Comparison of ENCODE assay signal across 8 mouse cellular contexts in genomic region chr7:114292501-114292971, GRCm38 (mm10). TPM values are rescaled to one million over a fixed set of nuclear protein-coding genes. Genes with fewer than 3 reads are reported as not detected.
A peak's percentile ranks its signal among the peaks of the same experiment; 100 is the strongest.
DNase-seq lines count a peak whose midpoint lies in the region; ATAC-seq and TF ChIP-seq lines count a peak whose summit lies in the region.

No protein-coding gene starts in this region.

- H3K9ac ChIP-seq in ES-E14 (ENCODE audit: insufficient read depth, low read depth, low read length, poor library complexity, severe bottlenecking): no peak overlapping the region
- 0 out of 2 replicates have a peak overlapping the region, but pooled peaks have one; percentile 19 for H3K9ac ChIP-seq in forebrain, embryonic 16.5 days (replicated peaks; ENCODE audit: low read depth, low read length)
- peak overlapping the region; percentile 42; the same call in 1 of the 2 replicates for H3K9ac ChIP-seq in lung, embryonic 14.5 days
- no peak overlapping the region for H3K9ac ChIP-seq in neural tube, embryonic 14.5 days (replicated peaks; ENCODE audit: low read depth, low read length)

- in situ Hi-C loops in ES-E14 (cut with MboI; ENCODE audit: low sequenced_read_pairs in 2 of 2, unreplicated experiment in 2 of 2): no loop called here

- WGBS in forebrain, embryonic 16.5 days: 7% methylated on average over 12 of the region's 12 CpGs
- 8% methylated on average over 12 of the region's 12 CpGs for WGBS in lung, embryonic 14.5 days
- 16% methylated on average over 12 of the region's 12 CpGs for WGBS in neural tube, embryonic 14.5 days

- no peak for DNase-seq in ES-E14 (ENCODE audit: low read depth, low spot score)
- DNase-seq in cerebellum, adult 11 months: peak; percentile 78
- DNase-seq in heart, postnatal 25 days (ENCODE audit: low spot score): peak; percentile 59
- peak; percentile 79 to 85 for DNase-seq in kidney, postnatal 4 days
- peak; percentile 85 for DNase-seq in lung, embryonic 14.5 days
- peak; percentile 54 for DNase-seq in urinary bladder, adult 2 months (ENCODE audit: low spot score)

- no peak overlapping the region for H3K27ac ChIP-seq in ES-E14 (ENCODE audit: insufficient read depth, low read depth, low read length, poor library complexity, severe bottlenecking)
- H3K27ac ChIP-seq in forebrain, embryonic 16.5 days (ENCODE audit: low read length): no peak overlapping the region
- H3K27ac ChIP-seq in lung, embryonic 14.5 days (ENCODE audit: low read depth): peak overlapping the region; percentile 51; the same call in 1 of the 2 replicates
- H3K27ac ChIP-seq in neural tube, embryonic 14.5 days (ENCODE audit: low read depth, low read length): no peak overlapping the region

- intact Hi-C loops in heart, postnatal 25 days (cut with DNase I): loop anchor here (5.0 to 10.0 kb wide), 2 partner anchors 125 to 282 kb away; partner anchors contain the start of gene Pde3b

- H3K27me3 ChIP-seq in forebrain, embryonic 16.5 days (replicated peaks; ENCODE audit: control insufficient read depth, insufficient read depth, low read length): no peaks in the 10 kb centered on the region
- no peaks in the 10 kb centered on the region for H3K27me3 ChIP-seq in lung, embryonic 14.5 days (ENCODE audit: insufficient read depth, low read length)
- no peaks in the 10 kb centered on the region for H3K27me3 ChIP-seq in neural tube, embryonic 14.5 days (ENCODE audit: control insufficient read depth, insufficient read depth, low read length)

- no peaks in the 10 kb centered on the region for H3K9me3 ChIP-seq in ES-E14 (ENCODE audit: control insufficient read depth, insufficient read depth, low read depth, low read length)
- H3K9me3 ChIP-seq in forebrain, embryonic 16.5 days (ENCODE audit: control insufficient read depth, low read length): no peaks in the 10 kb centered on the region
- H3K9me3 ChIP-seq in lung, embryonic 14.5 days (ENCODE audit: low read depth, low read length): no peaks in the 10 kb centered on the region
- H3K9me3 ChIP-seq in neural tube, embryonic 14.5 days (ENCODE audit: control insufficient read depth, low read length): no peaks in the 10 kb centered on the region

- TF ChIP-seq CTCF in lung, embryonic 14.5 days (IDR thresholded peaks at IDR 0.05; ENCODE audit: low read depth): no peak

- H3K4me1 ChIP-seq in ES-E14 (ENCODE audit: control insufficient read depth in 2 of 2, insufficient read depth in 2 of 2, low read length in 2 of 2, poor library complexity in 1 of 2): peaks cover 0 to 7% of the 10 kb centered on the region in 2 experiments; a peak in 1 of 4 replicates
- peaks cover 5% of the 10 kb centered on the region for H3K4me1 ChIP-seq in forebrain, embryonic 16.5 days (replicated peaks; ENCODE audit: control insufficient read depth, insufficient read depth, low read length)
- H3K4me1 ChIP-seq in lung, embryonic 14.5 days (ENCODE audit: insufficient read depth): no peaks in the 10 kb centered on the region
- H3K4me1 ChIP-seq in neural tube, embryonic 14.5 days (ENCODE audit: control insufficient read depth, insufficient read depth, low read length): no peaks in the 10 kb centered on the region

- peak; percentile 50; the same call in 1 of the 2 replicates for ATAC-seq in forebrain, embryonic 16.5 days
- ATAC-seq in lung, embryonic 14.5 days (ENCODE audit: insufficient read depth): peak; percentile 89; the same call in 1 of the 2 replicates
- no peak for ATAC-seq in neural tube, embryonic 14.5 days (ENCODE audit: low read depth)

- peak overlapping the region; percentile 39 for H3K4me2 ChIP-seq in forebrain, embryonic 16.5 days (ENCODE audit: low read length)
- peak overlapping the region; percentile 50 for H3K4me2 ChIP-seq in lung, embryonic 14.5 days
- H3K4me2 ChIP-seq in neural tube, embryonic 14.5 days (ENCODE audit: low read depth, low read length): peak overlapping the region; percentile 14; the same call in 1 of the 2 replicates

- no peak overlapping the region for H3K4me3 ChIP-seq in ES-E14 (ENCODE audit: insufficient read depth in 1 of 2, low read depth in 1 of 2, low read length in 2 of 2, poor library complexity in 1 of 2, severe bottlenecking in 1 of 2)
- H3K4me3 ChIP-seq in forebrain, embryonic 16.5 days (replicated peaks; ENCODE audit: low read length): peak overlapping the region; percentile 24
- peak overlapping the region; percentile 24 for H3K4me3 ChIP-seq in lung, embryonic 14.5 days (ENCODE audit: low read depth, low read length)
- no peak overlapping the region for H3K4me3 ChIP-seq in neural tube, embryonic 14.5 days (ENCODE audit: low read depth, low read length)

- H3K36me3 ChIP-seq in ES-E14 (ENCODE audit: control insufficient read depth, insufficient read depth, low read length, poor library complexity, severe bottlenecking): no peaks in the 10 kb centered on the region
- no peaks in the 10 kb centered on the region for H3K36me3 ChIP-seq in forebrain, embryonic 16.5 days (ENCODE audit: control insufficient read depth, insufficient read depth)
- no peaks in the 10 kb centered on the region for H3K36me3 ChIP-seq in lung, embryonic 14.5 days (ENCODE audit: insufficient read depth)
- H3K36me3 ChIP-seq in neural tube, embryonic 14.5 days (ENCODE audit: control insufficient read depth, insufficient read depth, low read length): no peaks in the 10 kb centered on the region

TF ChIP-seq in ES-E14, 5 proteins besides CTCF, POLR2A, EP300 and RAD21:
- no peak for TF ChIP-seq CHD2 (IDR thresholded peaks at IDR 0.05; ENCODE audit: low read depth, low read length)
- no peak for TF ChIP-seq HCFC1 (IDR thresholded peaks at IDR 0.05; ENCODE audit: borderline replicate concordance, insufficient read depth, low read length)
- TF ChIP-seq MAFK (IDR thresholded peaks at IDR 0.05; ENCODE audit: insufficient read depth, low read depth, low read length): no peak
- no peak for TF ChIP-seq ZC3H11A (IDR thresholded peaks at IDR 0.05; ENCODE audit: borderline replicate concordance, low read depth, low read length)
- peak; percentile 74 for TF ChIP-seq ZNF384 (IDR thresholded peaks at IDR 0.05; ENCODE audit: low read depth, low read length)

RNA-seq across cellular contexts. Expression of gene Psma1, which starts 16.6 kb away (rescaled TPM):
- total RNA-seq in ES-E14 (2012; rRNA removed): 105 and 213 TPM in 2 replicates
- polyA plus RNA-seq in forebrain, embryonic 16.5 days (2015; fragmentation: Nextera tagmentation; extraction: Ambion mirVana): 394 and 400 TPM in 2 replicates
- total RNA-seq in heart, postnatal 25 days (2021): 100 to 1,000 TPM; 134 to 146 TPM
- polyA plus RNA-seq in lung, embryonic 14.5 days (2014; fragmentation: Nextera tagmentation; extraction: Ambion mirVana): 424 and 430 TPM in 2 replicates
- polyA plus RNA-seq in neural tube, embryonic 14.5 days (2014; fragmentation: Nextera tagmentation; extraction: Ambion mirVana): 373 TPM in 2 replicates
- polyA plus RNA-seq in urinary bladder, adult 2 months (2012; rRNA removed): 181 and 227 TPM in 2 replicates

RNA-seq across cellular contexts. Expression of gene Copb1, which starts 38.0 kb away (rescaled TPM):
- 44.0 and 59.1 TPM in 2 replicates for total RNA-seq in ES-E14 (2012; rRNA removed)
- polyA plus RNA-seq in forebrain, embryonic 16.5 days (2015; fragmentation: Nextera tagmentation; extraction: Ambion mirVana): 93.0 and 107 TPM in 2 replicates
- 10 to 100 TPM; 40.0 to 44.6 TPM for total RNA-seq in heart, postnatal 25 days (2021)
- polyA plus RNA-seq in lung, embryonic 14.5 days (2014; fragmentation: Nextera tagmentation; extraction: Ambion mirVana): 129 and 135 TPM in 2 replicates
- 96.2 and 114 TPM in 2 replicates for polyA plus RNA-seq in neural tube, embryonic 14.5 days (2014; fragmentation: Nextera tagmentation; extraction: Ambion mirVana)
- polyA plus RNA-seq in urinary bladder, adult 2 months (2012; rRNA removed): 68.1 and 81.6 TPM in 2 replicates

Comparison
In these comparisons a context has a peak if more than half of its experiments do, and no peak if none do; other contexts are left out.
1. H3K4me3 ChIP-seq: peak in forebrain, embryonic 16.5 days (single experiment) and lung, embryonic 14.5 days (single experiment); none in ES-E14 (0 of 2) and neural tube, embryonic 14.5 days (single experiment).
2. H3K9ac ChIP-seq: peak in forebrain, embryonic 16.5 days (single experiment) and lung, embryonic 14.5 days (single experiment); none in ES-E14 (single experiment) and neural tube, embryonic 14.5 days (single experiment).
3. Peak in every context shown above with its lines, with median percentiles within 50 percentile points of each other: H3K4me2 ChIP-seq.